Mouse (Mus musculus) Patski (cell line): ENCODE data around the gene Leng8. TPM values are rescaled to one million over a fixed set of nuclear protein-coding genes. Genes with fewer than 3 reads are reported as not detected.

ENCODE experiments used
- ATAC-seq: fragments of 100-300 bp; one replicate; pipeline ENCODE4 v1.8.0; 2021
- CTCF ChIA-PET: fragments of 350-600 bp; sonication (Branson Sonifier 250); formaldehyde crosslinking; loops from one replicate; lab custom pipeline; 2022; ENCODE audit warnings: inconsistent platforms; lab: Charles Lee
- POLR2A ChIA-PET: fragments of 350-600 bp; sonication (Branson Sonifier 250); formaldehyde crosslinking; loops from one replicate; lab custom pipeline; 2022; ENCODE audit warnings: antibody characterized with exemption, inconsistent platforms; lab: Charles Lee
- DNase-seq: peaks from one replicate; pipeline ENCODE4 v3.0.0-alpha.2; 2011; ENCODE audit warnings: low read depth, low spot score
- H3K27me3 ChIP-seq: fragments of 371-371 bp; one replicate; pipeline ENCODE4 v1.5.1; 2021
- CTCF ChIP-seq: fragments of 100-300 bp; IDR thresholded peaks from one replicate; pipeline ENCODE4 v1.5.1; 2021
- in situ Hi-C: fragments of 300-500 bp; cut with MboI; formaldehyde crosslinking; loops from 3 replicates; pipeline ENCODE4 v1.11.1; 2018; ENCODE audit warnings: low pct_unique_long_range_greater_than_20kb, mixed read lengths
- polyA plus RNA-seq: library from polyadenylated mRNA; unstranded; gene quantifications from one replicate; pipeline ENCODE4 v1.2.3, GENCODE M21; 2021

The Leng8 gene
- polyA plus RNA-seq, 1 experiment from 2014 or later = 92.8 TPM

DNA sequence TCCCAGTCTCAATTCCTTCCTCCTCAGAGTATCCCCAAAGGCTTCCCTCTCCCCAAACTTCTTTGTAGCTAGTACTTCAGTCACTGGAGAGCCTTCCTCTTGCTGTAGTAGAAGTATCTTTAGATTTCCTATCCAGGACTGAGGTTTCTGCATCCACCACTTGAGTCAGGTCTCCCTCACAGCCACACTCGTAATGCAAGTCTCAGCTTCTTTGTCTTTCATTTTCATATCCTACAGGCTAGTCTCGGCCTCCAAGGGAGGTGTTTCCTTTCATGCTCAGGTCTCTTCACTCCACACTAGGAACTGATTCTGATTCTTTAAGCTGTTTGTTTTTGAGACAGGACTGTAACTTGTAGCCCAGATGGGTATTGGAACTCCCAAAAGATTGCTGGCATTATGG, 1.3 kb downstream of the Leng8 start:
- DNase-seq (no peak), ATAC-seq (no peak)
- in situ Hi-C loops = loop anchor here (10.0 kb wide), 1 partner anchor 443 kb away; the partner anchor contains the start of genes Mboat7 and Tsen34
- ChIA-PET POLR2A (interaction anchor here (1.0 kb wide), 1 partner anchor 9 kb away, joined by 5 read pairs; no protein-coding TSS in a partner anchor), CTCF (interaction anchor here (1.3 kb wide), 1 partner anchor 10 kb away, joined by 4 read pairs; no protein-coding TSS in a partner anchor)
- no peaks in the 10 kb centered on the region for H3K27me3 ChIP-seq
- TF ChIP-seq CTCF = no peak

DNA sequence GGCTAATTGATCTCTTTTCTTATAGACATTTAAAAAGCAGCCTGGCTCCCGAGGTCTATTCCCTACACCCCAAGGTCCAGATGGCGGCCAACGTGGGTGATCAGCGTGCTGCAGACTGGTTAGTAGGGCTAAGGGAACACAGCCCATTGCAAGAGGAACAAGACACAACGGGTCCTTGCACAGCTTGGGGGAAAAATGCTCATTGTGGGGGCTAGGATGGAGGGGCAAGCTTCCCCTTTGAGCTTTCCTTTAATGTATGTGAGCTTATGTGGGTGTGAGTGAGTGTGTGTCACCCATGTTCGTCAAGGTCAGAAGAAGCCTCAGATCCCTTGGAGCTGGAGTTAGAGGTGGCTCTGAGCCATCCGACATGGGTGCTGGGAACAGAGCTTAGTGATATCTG, 1.8 kb downstream of the Leng8 start:
- no peak for TF ChIP-seq CTCF
- DNase-seq (no peak), ATAC-seq (no peak)
- ChIA-PET POLR2A (interaction anchor here (1.0 kb wide), 1 partner anchor 9 kb away, joined by 5 read pairs; no protein-coding TSS in a partner anchor), CTCF (interaction anchor here (1.3 kb wide), 1 partner anchor 9 kb away, joined by 4 read pairs; no protein-coding TSS in a partner anchor)
- H3K27me3 ChIP-seq = no peaks in the 10 kb centered on the region
- in situ Hi-C loops = loop anchor here (10.0 kb wide), 1 partner anchor 444 kb away; the partner anchor contains the start of genes Mboat7 and Tsen34

DNA sequence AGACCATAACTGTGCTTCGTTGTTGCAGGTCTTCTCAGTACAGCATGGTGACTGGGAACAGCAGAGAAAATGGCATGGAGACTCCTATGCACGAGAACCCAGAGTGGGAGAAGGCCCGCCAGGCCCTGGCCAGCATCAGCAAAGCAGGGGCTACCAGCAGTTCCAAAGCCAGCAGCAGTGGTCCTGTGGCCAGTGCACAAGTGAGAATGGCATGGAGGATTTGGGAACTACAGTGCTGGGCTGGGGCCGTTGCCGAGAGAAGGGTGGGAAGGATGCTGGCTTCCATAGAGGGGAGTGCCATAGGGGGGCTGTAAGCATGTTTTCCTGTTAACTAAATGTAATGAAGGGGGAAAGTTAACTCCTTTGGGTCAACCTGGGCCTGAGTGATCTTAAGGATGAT, 2.6 kb downstream of the Leng8 start:
- ChIA-PET CTCF (no interaction called here), POLR2A (interaction anchor here (1.0 kb wide), 1 partner anchor 8 kb away, joined by 5 read pairs; no protein-coding TSS in a partner anchor)
- DNase-seq (no peak), ATAC-seq (no peak)
- H3K27me3 ChIP-seq = no peaks in the 10 kb centered on the region
- in situ Hi-C loops = loop anchor here (10.0 kb wide), 1 partner anchor 445 kb away; the partner anchor contains the start of genes Mboat7 and Tsen34
- TF ChIP-seq CTCF = no peak

DNA sequence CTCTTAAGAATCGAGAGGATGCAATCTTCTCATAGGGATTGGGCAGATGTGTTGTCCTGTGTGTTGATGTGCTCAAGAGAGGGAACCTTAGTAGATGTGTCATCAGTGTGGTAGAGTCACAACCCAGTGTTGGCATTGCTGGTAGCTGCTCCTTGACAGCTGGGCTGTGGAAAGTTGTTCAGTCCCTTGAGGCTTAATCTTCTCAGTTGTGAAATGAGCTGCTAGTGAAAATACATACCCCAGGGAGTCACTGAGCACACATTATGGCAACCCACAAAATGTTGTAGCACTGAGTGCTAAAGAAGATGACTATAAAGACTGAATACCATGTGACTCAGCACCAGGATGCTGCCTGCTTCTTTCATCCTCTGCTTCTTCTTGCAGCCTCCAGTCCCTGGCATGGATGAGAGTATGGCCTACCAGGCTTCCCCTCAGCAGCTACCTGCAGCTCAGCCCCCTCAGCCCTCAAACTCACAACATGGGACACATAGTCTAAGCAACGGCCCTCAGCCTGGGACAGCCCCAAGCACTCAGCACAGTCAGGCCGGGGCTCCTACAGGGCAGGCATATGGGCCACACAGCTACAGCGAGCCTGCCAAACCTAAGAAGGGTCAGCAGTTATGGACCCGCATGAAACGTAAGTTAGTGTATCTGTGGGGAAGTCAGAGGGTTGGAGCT, 4.9 kb downstream of the Leng8 start:
- TF ChIP-seq CTCF = no peak
- DNase-seq = no peak
- in situ Hi-C loops = no loop called here
- ATAC-seq = no peak
- CTCF ChIA-PET = no interaction called here
- POLR2A ChIA-PET = no interaction called here
- H3K27me3 ChIP-seq = no peaks in the 10 kb centered on the region

DNA sequence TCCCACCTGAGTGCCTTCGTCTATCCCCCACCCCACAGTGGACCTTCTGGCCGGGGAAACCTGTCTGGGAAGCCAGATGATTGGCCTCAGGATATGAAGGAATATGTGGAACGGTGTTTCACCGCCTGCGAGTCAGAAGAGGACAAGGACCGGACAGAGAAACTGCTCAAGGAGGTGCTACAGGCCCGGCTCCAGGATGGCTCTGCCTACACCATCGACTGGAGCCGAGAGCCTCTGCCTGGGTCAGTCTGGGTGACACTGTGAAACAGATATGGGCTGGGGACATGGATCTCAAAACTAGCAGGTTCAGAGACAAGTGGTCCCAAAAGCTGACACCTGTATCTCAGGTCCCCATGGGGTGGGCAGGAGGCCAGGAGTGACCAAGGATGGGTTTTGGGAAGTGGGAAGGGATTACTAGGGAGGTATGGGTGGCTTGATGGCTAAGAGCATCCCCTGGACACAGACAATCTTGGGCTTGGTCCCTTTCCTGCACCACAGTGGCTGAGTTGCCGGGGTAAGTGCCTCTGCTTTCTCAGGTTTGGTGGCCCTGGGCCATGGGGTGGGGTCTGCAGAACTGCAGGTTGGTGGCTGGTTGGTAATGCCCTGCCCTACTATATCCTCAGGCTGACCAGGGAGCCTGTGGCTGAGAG, 6.1 kb downstream of the Leng8 start:
- DNase-seq = no peak
- ChIA-PET POLR2A (interaction anchor here (0.7 kb wide), 1 partner anchor 301 kb away, joined by 3 read pairs; no protein-coding TSS in a partner anchor), CTCF (no interaction called here)
- no peak for ATAC-seq
- H3K27me3 ChIP-seq = no peaks in the 10 kb centered on the region
- in situ Hi-C loops = no loop called here
- no peak for TF ChIP-seq CTCF

DNA sequence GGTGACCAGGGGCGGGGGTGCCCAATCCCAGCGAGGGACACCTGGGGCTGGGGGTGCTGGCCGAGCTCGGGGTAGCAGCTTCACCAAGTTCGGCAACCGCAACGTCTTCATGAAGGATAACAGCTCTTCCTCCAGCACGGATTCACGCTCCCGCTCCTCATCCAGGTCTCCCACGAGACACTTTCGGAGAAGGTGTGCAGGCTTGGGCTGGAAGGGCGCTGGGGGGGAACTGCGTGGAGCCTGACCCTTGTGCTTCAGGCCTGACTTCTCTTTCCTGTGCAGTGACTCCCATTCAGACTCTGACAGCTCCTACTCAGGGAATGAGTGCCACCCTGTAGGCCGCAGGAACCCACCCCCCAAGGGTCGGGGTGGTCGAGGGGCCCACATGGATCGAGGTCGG, 6.7 kb downstream of the Leng8 start:
- ChIA-PET POLR2A (no interaction called here), CTCF (no interaction called here)
- in situ Hi-C loops = no loop called here
- no peak for ATAC-seq
- no peaks in the 10 kb centered on the region for H3K27me3 ChIP-seq
- DNase-seq = no peak
- TF ChIP-seq CTCF = no peak

DNA sequence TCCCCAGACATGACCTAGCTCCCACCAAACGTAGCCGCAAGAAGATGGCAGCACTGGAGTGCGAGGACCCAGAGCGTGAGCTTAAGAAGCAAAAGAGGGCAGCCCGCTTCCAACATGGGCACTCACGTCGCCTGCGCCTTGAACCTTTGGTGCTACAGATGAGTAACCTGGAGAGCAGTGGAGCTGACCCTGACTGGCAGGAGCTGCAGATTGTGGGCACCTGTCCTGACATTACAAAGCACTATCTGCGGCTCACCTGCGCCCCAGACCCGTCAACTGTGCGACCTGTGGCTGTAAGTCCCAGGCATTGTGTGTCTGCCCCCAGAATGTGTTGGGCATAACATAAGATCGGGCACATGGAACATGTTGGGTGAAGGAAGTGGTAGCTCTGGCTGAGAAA, 7.2 kb downstream of the Leng8 start:
- in situ Hi-C loops = no loop called here
- ChIA-PET CTCF (no interaction called here), POLR2A (no interaction called here)
- ATAC-seq = no peak
- DNase-seq = no peak
- no peak for TF ChIP-seq CTCF
- H3K27me3 ChIP-seq = no peaks in the 10 kb centered on the region

DNA sequence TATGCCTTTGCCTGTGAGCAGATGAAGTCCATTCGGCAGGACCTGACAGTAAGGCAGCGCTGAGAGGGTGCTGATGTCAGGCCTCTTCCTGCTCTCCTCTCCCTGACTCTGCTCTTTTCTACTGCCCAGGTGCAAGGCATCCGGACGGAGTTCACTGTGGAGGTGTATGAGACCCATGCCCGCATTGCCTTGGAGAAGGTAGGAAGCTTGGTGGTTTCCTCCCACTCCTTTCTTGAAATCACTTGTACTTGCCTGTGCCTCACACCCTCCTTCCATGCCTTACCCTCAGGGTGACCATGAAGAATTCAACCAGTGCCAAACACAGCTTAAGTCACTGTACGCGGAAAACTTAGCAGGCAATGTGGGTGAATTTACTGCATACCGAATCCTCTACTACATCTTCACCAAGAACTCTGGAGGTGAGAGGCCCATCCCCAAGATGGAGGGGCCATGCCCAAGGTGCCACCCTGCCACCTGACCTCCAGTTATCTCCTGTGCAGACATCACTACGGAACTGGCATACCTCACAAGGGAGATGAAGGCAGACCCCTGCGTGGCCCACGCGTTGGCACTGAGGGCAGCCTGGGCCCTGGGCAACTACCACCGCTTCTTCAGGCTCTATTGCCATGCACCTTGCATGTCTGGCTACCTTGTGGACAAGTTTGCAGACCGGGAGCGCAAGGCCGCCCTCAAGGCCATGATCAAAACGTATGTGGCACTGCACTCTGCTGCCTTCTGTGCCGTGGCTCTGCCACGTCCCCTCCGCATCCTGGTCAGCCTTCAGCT, 8.1 kb downstream of the Leng8 start:
- ChIA-PET POLR2A (no interaction called here), CTCF (interaction anchor here (1.0 to 2.1 kb wide), 4 partner anchors 9 to 287 kb away, joined by 3 to 11 read pairs (median 6); partner anchors contain the start of gene Leng8)
- DNase-seq (no peak), ATAC-seq (no peak)
- H3K27me3 ChIP-seq = no peaks in the 10 kb centered on the region
- no peak for TF ChIP-seq CTCF
- in situ Hi-C loops = no loop called here

DNA sequence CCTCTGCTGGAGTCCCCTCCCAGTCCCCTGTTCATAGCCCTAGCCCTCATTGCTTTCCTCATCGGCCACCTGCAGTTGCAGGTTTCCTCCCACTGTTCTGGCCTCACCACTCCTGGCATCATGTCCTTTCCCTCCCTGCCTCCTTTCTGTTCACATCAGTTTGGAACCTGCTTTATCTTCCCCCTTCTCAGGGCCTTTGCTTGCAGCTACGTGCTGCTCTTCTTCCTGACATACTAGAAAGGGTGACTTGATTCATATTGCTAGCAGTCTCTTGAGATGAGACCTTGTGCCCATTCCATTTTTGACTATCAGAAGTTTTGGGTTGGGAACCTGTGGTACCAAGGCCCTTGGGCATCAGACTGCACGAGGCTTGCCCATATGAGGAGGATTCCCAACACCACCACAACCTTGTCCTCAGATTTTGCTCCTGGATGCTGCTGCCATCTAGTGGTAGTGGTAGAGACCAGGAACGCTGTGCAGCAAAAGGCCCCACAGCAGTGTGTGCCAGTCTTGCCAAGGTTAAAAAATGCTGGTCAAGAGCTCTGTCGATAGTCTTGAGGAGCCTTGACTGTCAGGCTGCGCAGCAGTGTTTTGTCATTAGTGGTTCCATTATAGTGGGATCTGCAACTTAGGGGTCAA, 8.8 kb downstream of the Leng8 start:
- DNase-seq (no peak), ATAC-seq (peak; percentile 46)
- ChIA-PET POLR2A (no interaction called here), CTCF (interaction anchor here (0.8 to 2.1 kb wide), 7 partner anchors 10 to 286 kb away, joined by 3 to 11 read pairs (median 3); partner anchors contain the start of gene Leng8)
- in situ Hi-C loops = no loop called here
- no peaks in the 10 kb centered on the region for H3K27me3 ChIP-seq
- no peak for TF ChIP-seq CTCF
